Mouse (Mus musculus): Measurements from ENCODE around the gene Pik3ap1. TPM values are rescaled to one million over a fixed set of nuclear protein-coding genes. Genes with fewer than 3 reads are reported as not detected.

Gene Pik3ap1
- polyA plus RNA-seq, 1 experiment from 2014 or later: 1.7 TPM

- H3K4me3 ChIP-seq (ENCODE audit: low read depth, low read length): no peak overlapping the region
- no peaks in the 10 kb centered on the region for H3K4me1 ChIP-seq (replicated peaks; ENCODE audit: control insufficient read depth, insufficient read depth, low read length)
- no peak overlapping the region for H3K4me2 ChIP-seq (replicated peaks; ENCODE audit: low read depth, low read length)
- H3K27ac ChIP-seq (ENCODE audit: low read depth, low read length): no peak overlapping the region
- no peaks in the 10 kb centered on the region for H3K9me3 ChIP-seq (ENCODE audit: control insufficient read depth, low read length)
- no peaks in the 10 kb centered on the region for H3K27me3 ChIP-seq (ENCODE audit: control insufficient read depth, insufficient read depth, low read length)
- H3K36me3 ChIP-seq (ENCODE audit: control insufficient read depth, insufficient read depth, low read length): no peaks in the 10 kb centered on the region
- no peak for ATAC-seq (ENCODE audit: low FRiP score)
- H3K9ac ChIP-seq (ENCODE audit: low read depth, low read length): no peak overlapping the region
- WGBS: 87% methylated on average over 7 of the region's 7 CpGs
- DNase-seq (ENCODE audit: low spot score): no peak
Observed at GRCm38 (mm10) chr19:41287224-41287623, 97.7 kb downstream of the Pik3ap1 start.

- no peak overlapping the region for H3K4me2 ChIP-seq (replicated peaks; ENCODE audit: low read depth, low read length)
- no peaks in the 10 kb centered on the region for H3K27me3 ChIP-seq (ENCODE audit: control insufficient read depth, insufficient read depth, low read length)
- DNase-seq (ENCODE audit: low spot score) (no peak), ATAC-seq (ENCODE audit: low FRiP score) (no peak)
- no peaks in the 10 kb centered on the region for H3K9me3 ChIP-seq (ENCODE audit: control insufficient read depth, low read length)
- no peak overlapping the region for H3K4me3 ChIP-seq (ENCODE audit: low read depth, low read length)
- 69% methylated on average over 6 of the region's 6 CpGs for whole genome bisulfite sequencing
- H3K9ac ChIP-seq (ENCODE audit: low read depth, low read length): no peak overlapping the region
- no peak overlapping the region for H3K27ac ChIP-seq (ENCODE audit: low read depth, low read length)
- no peaks in the 10 kb centered on the region for H3K36me3 ChIP-seq (ENCODE audit: control insufficient read depth, insufficient read depth, low read length)
- H3K4me1 ChIP-seq (replicated peaks; ENCODE audit: control insufficient read depth, insufficient read depth, low read length): no peaks in the 10 kb centered on the region
Observed at GRCm38 (mm10) chr19:41284515-41284914, 100.4 kb downstream of the Pik3ap1 start.

GRCm38 (mm10) chr19:41282718-41283117 lies 102.2 kb downstream of the Pik3ap1 start:
- H3K36me3 ChIP-seq (ENCODE audit: control insufficient read depth, insufficient read depth, low read length): no peaks in the 10 kb centered on the region
- H3K27me3 ChIP-seq (ENCODE audit: control insufficient read depth, insufficient read depth, low read length): no peaks in the 10 kb centered on the region
- no peaks in the 10 kb centered on the region for H3K4me1 ChIP-seq (replicated peaks; ENCODE audit: control insufficient read depth, insufficient read depth, low read length)
- 77% methylated on average over 5 of the region's 5 CpGs for WGBS
- ATAC-seq (ENCODE audit: low FRiP score) (no peak), DNase-seq (ENCODE audit: low spot score) (no peak)
- no peak overlapping the region for H3K27ac ChIP-seq (ENCODE audit: low read depth, low read length)
- no peak overlapping the region for H3K9ac ChIP-seq (ENCODE audit: low read depth, low read length)
- no peak overlapping the region for H3K4me3 ChIP-seq (ENCODE audit: low read depth, low read length)
- H3K4me2 ChIP-seq (replicated peaks; ENCODE audit: low read depth, low read length): no peak overlapping the region
- H3K9me3 ChIP-seq (ENCODE audit: control insufficient read depth, low read length): no peaks in the 10 kb centered on the region

- Histone ChIP-seq H3K4me3 (ENCODE audit: low read depth, low read length) (no peak overlapping the region), H3K4me2 (replicated peaks; ENCODE audit: low read depth, low read length) (no peak overlapping the region), H3K36me3 (ENCODE audit: control insufficient read depth, insufficient read depth, low read length) (no peaks in the 10 kb centered on the region), H3K4me1 (replicated peaks; ENCODE audit: control insufficient read depth, insufficient read depth, low read length) (no peaks in the 10 kb centered on the region), H3K27me3 (ENCODE audit: control insufficient read depth, insufficient read depth, low read length) (no peaks in the 10 kb centered on the region), H3K9ac (ENCODE audit: low read depth, low read length) (no peak overlapping the region), H3K9me3 (ENCODE audit: control insufficient read depth, low read length) (no peaks in the 10 kb centered on the region), H3K27ac (ENCODE audit: low read depth, low read length) (no peak overlapping the region)
- ATAC-seq (ENCODE audit: low FRiP score) (no peak), DNase-seq (ENCODE audit: low spot score) (no peak)
- 87% methylated on average over 4 of the region's 4 CpGs for WGBS
Observed at GRCm38 (mm10) chr19:41282216-41282615, 102.7 kb downstream of the Pik3ap1 start.

- ATAC-seq (ENCODE audit: low FRiP score) (no peak), DNase-seq (ENCODE audit: low spot score) (no peak)
- Histone ChIP-seq H3K9ac (ENCODE audit: low read depth, low read length) (no peak overlapping the region), H3K9me3 (ENCODE audit: control insufficient read depth, low read length) (no peaks in the 10 kb centered on the region), H3K4me1 (replicated peaks; ENCODE audit: control insufficient read depth, insufficient read depth, low read length) (no peaks in the 10 kb centered on the region), H3K36me3 (ENCODE audit: control insufficient read depth, insufficient read depth, low read length) (no peaks in the 10 kb centered on the region), H3K4me2 (replicated peaks; ENCODE audit: low read depth, low read length) (no peak overlapping the region), H3K27ac (ENCODE audit: low read depth, low read length) (no peak overlapping the region), H3K4me3 (ENCODE audit: low read depth, low read length) (no peak overlapping the region), H3K27me3 (ENCODE audit: control insufficient read depth, insufficient read depth, low read length) (no peaks in the 10 kb centered on the region)
- WGBS: 70% methylated on average over 8 of the region's 8 CpGs
Observed at GRCm38 (mm10) chr19:41279724-41280244, 105.1 kb downstream of the Pik3ap1 start.

GRCm38 (mm10) chr19:41278606-41279005 lies 106.3 kb downstream of the Pik3ap1 start:
- Histone ChIP-seq H3K9me3 (ENCODE audit: control insufficient read depth, low read length) (no peaks in the 10 kb centered on the region), H3K4me3 (ENCODE audit: low read depth, low read length) (no peak overlapping the region), H3K4me2 (replicated peaks; ENCODE audit: low read depth, low read length) (no peak overlapping the region), H3K4me1 (replicated peaks; ENCODE audit: control insufficient read depth, insufficient read depth, low read length) (no peaks in the 10 kb centered on the region), H3K9ac (ENCODE audit: low read depth, low read length) (no peak overlapping the region), H3K27ac (ENCODE audit: low read depth, low read length) (no peak overlapping the region), H3K27me3 (ENCODE audit: control insufficient read depth, insufficient read depth, low read length) (no peaks in the 10 kb centered on the region), H3K36me3 (ENCODE audit: control insufficient read depth, insufficient read depth, low read length) (no peaks in the 10 kb centered on the region)
- DNase-seq (ENCODE audit: low spot score): no peak
- ATAC-seq (ENCODE audit: low FRiP score): no peak
- 86% methylated on average over 7 of the region's 7 CpGs for WGBS

- Histone ChIP-seq H3K9me3 (ENCODE audit: control insufficient read depth, low read length) (no peaks in the 10 kb centered on the region), H3K9ac (ENCODE audit: low read depth, low read length) (no peak overlapping the region), H3K4me2 (replicated peaks; ENCODE audit: low read depth, low read length) (no peak overlapping the region), H3K27me3 (ENCODE audit: control insufficient read depth, insufficient read depth, low read length) (no peaks in the 10 kb centered on the region), H3K4me1 (replicated peaks; ENCODE audit: control insufficient read depth, insufficient read depth, low read length) (no peaks in the 10 kb centered on the region), H3K4me3 (ENCODE audit: low read depth, low read length) (no peak overlapping the region), H3K36me3 (ENCODE audit: control insufficient read depth, insufficient read depth, low read length) (no peaks in the 10 kb centered on the region), H3K27ac (ENCODE audit: low read depth, low read length) (no peak overlapping the region)
- no peak for DNase-seq (ENCODE audit: low spot score)
- WGBS: 63% methylated on average over 3 of the region's 3 CpGs
- no peak for ATAC-seq (ENCODE audit: low FRiP score)
Observed at GRCm38 (mm10) chr19:41275588-41275987, 109.3 kb downstream of the Pik3ap1 start.

- no peak overlapping the region for H3K4me2 ChIP-seq (replicated peaks; ENCODE audit: low read depth, low read length)
- 87% methylated on average over 7 of the region's 7 CpGs for WGBS
- H3K27ac ChIP-seq (ENCODE audit: low read depth, low read length): no peak overlapping the region
- no peaks in the 10 kb centered on the region for H3K9me3 ChIP-seq (ENCODE audit: control insufficient read depth, low read length)
- DNase-seq (ENCODE audit: low spot score) (no peak), ATAC-seq (ENCODE audit: low FRiP score) (no peak)
- no peaks in the 10 kb centered on the region for H3K27me3 ChIP-seq (ENCODE audit: control insufficient read depth, insufficient read depth, low read length)
- no peak overlapping the region for H3K4me3 ChIP-seq (ENCODE audit: low read depth, low read length)
- H3K4me1 ChIP-seq (replicated peaks; ENCODE audit: control insufficient read depth, insufficient read depth, low read length): no peaks in the 10 kb centered on the region
- H3K9ac ChIP-seq (ENCODE audit: low read depth, low read length): no peak overlapping the region
- no peaks in the 10 kb centered on the region for H3K36me3 ChIP-seq (ENCODE audit: control insufficient read depth, insufficient read depth, low read length)
Observed at GRCm38 (mm10) chr19:41270906-41271305, 114.0 kb downstream of the Pik3ap1 start.

- H3K27ac ChIP-seq (ENCODE audit: low read depth, low read length): no peak overlapping the region
- H3K9me3 ChIP-seq (ENCODE audit: control insufficient read depth, low read length): no peaks in the 10 kb centered on the region
- DNase-seq (ENCODE audit: low spot score) (no peak), ATAC-seq (ENCODE audit: low FRiP score) (no peak)
- no peaks in the 10 kb centered on the region for H3K27me3 ChIP-seq (ENCODE audit: control insufficient read depth, insufficient read depth, low read length)
- H3K4me2 ChIP-seq (replicated peaks; ENCODE audit: low read depth, low read length): no peak overlapping the region
- H3K4me3 ChIP-seq (ENCODE audit: low read depth, low read length): no peak overlapping the region
- WGBS: 72% methylated on average over 9 of the region's 9 CpGs
- no peaks in the 10 kb centered on the region for H3K4me1 ChIP-seq (replicated peaks; ENCODE audit: control insufficient read depth, insufficient read depth, low read length)
- H3K36me3 ChIP-seq (ENCODE audit: control insufficient read depth, insufficient read depth, low read length): no peaks in the 10 kb centered on the region
- no peak overlapping the region for H3K9ac ChIP-seq (ENCODE audit: low read depth, low read length)
Observed at GRCm38 (mm10) chr19:41270151-41270727, 114.7 kb downstream of the Pik3ap1 start.

Data from hindbrain, embryonic 11.5 days (tissue).